Mouse (Mus musculus) hindbrain, embryonic 12.5 days (tissue): ENCODE data around the gene Kcnip4. TPM values are rescaled to one million over a fixed set of nuclear protein-coding genes. Genes with fewer than 3 reads are reported as not detected.

Experiments
- ATAC-seq: fragments of 200-750 bp; cut with Nextera tagmentation; 2 replicates; pipeline ENCODE4 v1.8.0; 2017; ENCODE audit warnings: moderate TSS enrichment; ENCODE audit not compliant: low FRiP score
- H3K27ac ChIP-seq: fragments of 300-500 bp; sonication (generic); 2 replicates; pipeline ENCODE4 v1.5.1; 2016; ENCODE audit warnings: mild to moderate bottlenecking
- H3K27me3 ChIP-seq: fragments of 300-500 bp; sonication (generic); 2 replicates; pipeline ENCODE4 v1.6.1; 2016; ENCODE audit warnings: mild to moderate bottlenecking
- H3K36me3 ChIP-seq: fragments of 300-500 bp; sonication (generic); 2 replicates; pipeline ENCODE4 v1.6.1; 2016; ENCODE audit warnings: mild to moderate bottlenecking
- H3K4me1 ChIP-seq: fragments of 300-500 bp; sonication (generic); 2 replicates; pipeline ENCODE4 v1.6.1; 2016
- H3K4me2 ChIP-seq: fragments of 300-500 bp; sonication (generic); replicated peaks from 2 replicates; pipeline ENCODE4 v1.6.1; 2016; ENCODE audit warnings: mild to moderate bottlenecking
- H3K4me3 ChIP-seq: fragments of 300-500 bp; sonication (generic); 2 replicates; pipeline ENCODE4 v1.5.1; 2016; ENCODE audit warnings: mild to moderate bottlenecking
- H3K9ac ChIP-seq: fragments of 300-500 bp; sonication (generic); 2 replicates; pipeline ENCODE4 v1.6.1; 2016; ENCODE audit warnings: mild to moderate bottlenecking, moderate library complexity
- H3K9me3 ChIP-seq: fragments of 300-500 bp; sonication (generic); replicated peaks from 2 replicates; pipeline ENCODE4 v1.6.1; 2016; ENCODE audit warnings: mild to moderate bottlenecking
- WGBS: fragments of 180-500 bp; shearing (Covaris S2); methylation state at CpG from one replicate; pipeline ENCODE4 v1.1.7; 2016; 5-methylcytosine and 5-hydroxymethylcytosine counted together
- polyA plus RNA-seq: library from polyadenylated mRNA; unstranded; fragments of >200 nt; fragmentation: Nextera tagmentation; extraction: Ambion mirVana; gene quantifications from 2 replicates; pipeline ENCODE4 v1.2.1, GENCODE M21; 2016

The Kcnip4 gene
- polyA plus RNA-seq, 1 experiment from 2014 or later = 4.8 TPM

DNA sequence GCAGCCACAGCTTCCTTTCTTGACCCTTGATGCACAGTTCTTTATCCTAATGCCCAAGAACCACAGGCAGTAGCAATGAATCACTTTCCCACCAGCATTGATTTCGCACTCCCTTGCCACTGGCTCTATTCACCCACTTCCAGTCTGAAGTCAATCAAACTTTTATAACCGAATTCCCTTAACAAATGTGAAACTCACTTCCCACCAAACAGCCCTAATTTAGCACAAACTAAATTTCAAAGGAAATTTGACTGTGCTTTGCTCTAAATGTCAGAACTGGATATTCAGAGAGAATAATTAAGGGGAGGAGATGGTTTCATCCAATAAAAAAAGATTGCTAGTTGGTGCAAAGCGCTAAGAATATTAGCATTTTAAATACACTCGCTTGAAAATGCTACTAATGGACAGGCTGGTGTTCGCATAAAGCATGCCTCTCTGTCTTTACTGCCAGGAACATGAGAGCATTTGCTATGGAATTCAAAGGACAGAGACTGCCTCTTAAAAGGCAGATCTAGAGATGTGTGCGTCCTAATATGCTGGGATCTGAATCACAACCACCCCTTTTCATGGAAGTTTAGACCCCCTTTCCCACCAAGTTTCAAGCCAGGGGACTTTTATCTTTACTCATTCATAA is 63.9 kb downstream of the Kcnip4 start:
- no peak overlapping the region for H3K9ac ChIP-seq
- H3K4me3 ChIP-seq = no peak overlapping the region
- no peaks in the 10 kb centered on the region for H3K36me3 ChIP-seq
- 59% methylated on average over 6 of the region's 6 CpGs for WGBS
- no peaks in the 10 kb centered on the region for H3K27me3 ChIP-seq
- no peak overlapping the region for H3K27ac ChIP-seq
- no peak for ATAC-seq
- H3K4me1 ChIP-seq = no peaks in the 10 kb centered on the region
- H3K4me2 ChIP-seq = no peak overlapping the region
- no peaks in the 10 kb centered on the region for H3K9me3 ChIP-seq

GRCm38 (mm10) chr5:49453100-49453499 is 71.6 kb downstream of the Kcnip4 start:
- Histone ChIP-seq H3K27ac (no peak overlapping the region), H3K4me1 (no peaks in the 10 kb centered on the region), H3K9ac (no peak overlapping the region), H3K27me3 (no peaks in the 10 kb centered on the region), H3K9me3 (no peaks in the 10 kb centered on the region), H3K4me2 (no peak overlapping the region), H3K4me3 (no peak overlapping the region), H3K36me3 (no peaks in the 10 kb centered on the region)
- 86% methylated on average over 3 of the region's 3 CpGs for WGBS
- no peak for ATAC-seq

DNA sequence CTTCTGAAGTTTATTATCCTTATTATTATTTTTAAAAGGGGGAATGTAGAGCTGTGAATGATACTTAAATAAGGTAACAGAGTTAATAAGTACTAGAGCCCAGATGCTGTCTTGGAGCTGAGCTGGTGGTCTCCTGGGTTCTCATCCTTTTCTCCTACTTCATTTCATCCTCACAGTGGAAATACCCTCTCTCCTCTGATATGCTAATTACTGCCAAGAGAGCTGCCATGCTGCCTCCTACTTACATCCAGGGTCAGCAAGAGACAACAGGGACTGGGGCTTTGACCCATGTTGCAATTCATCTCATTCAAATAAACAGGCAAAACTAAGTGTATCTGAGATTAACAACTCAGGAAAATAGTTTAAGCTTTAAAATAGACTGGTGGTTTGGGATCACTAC is 73.4 kb downstream of the Kcnip4 start:
- ATAC-seq = no peak

DNA sequence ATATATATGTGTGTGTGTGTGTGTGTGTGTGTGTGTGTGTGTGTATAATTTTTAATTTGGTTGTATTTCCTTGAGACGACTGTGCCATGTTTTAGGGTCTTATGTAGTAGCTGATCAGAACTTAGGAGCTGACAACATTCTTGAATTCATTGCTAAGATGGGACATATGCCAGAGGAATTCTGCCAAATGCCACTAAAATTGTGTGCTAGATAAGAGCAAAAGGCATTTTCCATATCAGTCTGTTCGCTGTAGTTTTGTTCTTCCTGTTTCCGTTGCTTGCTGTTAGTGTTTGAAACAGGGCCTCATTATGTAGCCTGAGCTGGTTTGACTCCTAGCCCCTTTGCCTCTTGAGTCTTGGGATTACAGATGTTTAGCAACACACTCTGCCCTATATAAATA is 73.8 kb downstream of the Kcnip4 start:
- Histone ChIP-seq H3K27me3 (no peaks in the 10 kb centered on the region), H3K4me1 (no peaks in the 10 kb centered on the region), H3K9me3 (no peaks in the 10 kb centered on the region), H3K27ac (no peak overlapping the region), H3K4me3 (no peak overlapping the region), H3K9ac (no peak overlapping the region), H3K4me2 (no peak overlapping the region), H3K36me3 (no peaks in the 10 kb centered on the region)
- 88% methylated on average over 3 of the region's 3 CpGs for WGBS
- no peak for ATAC-seq

More for the DNA sequence above, 73.4 kb downstream of the Kcnip4 start:
- H3K9me3 ChIP-seq = no peaks in the 10 kb centered on the region
- no peaks in the 10 kb centered on the region for H3K4me1 ChIP-seq
- H3K27ac ChIP-seq = no peak overlapping the region
- no peaks in the 10 kb centered on the region for H3K36me3 ChIP-seq
- H3K27me3 ChIP-seq = no peaks in the 10 kb centered on the region
- no peak overlapping the region for H3K4me2 ChIP-seq
- H3K4me3 ChIP-seq = no peak overlapping the region
- H3K9ac ChIP-seq = no peak overlapping the region

- no peak overlapping the region for H3K4me3 ChIP-seq
- no peak overlapping the region for H3K9ac ChIP-seq
- H3K27ac ChIP-seq = no peak overlapping the region
- WGBS = 68% methylated on average over 2 of the region's 2 CpGs
- no peaks in the 10 kb centered on the region for H3K4me1 ChIP-seq
- H3K36me3 ChIP-seq = no peaks in the 10 kb centered on the region
- H3K27me3 ChIP-seq = no peaks in the 10 kb centered on the region
- no peak overlapping the region for H3K4me2 ChIP-seq
- no peak for ATAC-seq
- no peaks in the 10 kb centered on the region for H3K9me3 ChIP-seq
These were observed 87.5 kb downstream of the Kcnip4 start for GRCm38 (mm10) chr5:49437236-49437635.

DNA sequence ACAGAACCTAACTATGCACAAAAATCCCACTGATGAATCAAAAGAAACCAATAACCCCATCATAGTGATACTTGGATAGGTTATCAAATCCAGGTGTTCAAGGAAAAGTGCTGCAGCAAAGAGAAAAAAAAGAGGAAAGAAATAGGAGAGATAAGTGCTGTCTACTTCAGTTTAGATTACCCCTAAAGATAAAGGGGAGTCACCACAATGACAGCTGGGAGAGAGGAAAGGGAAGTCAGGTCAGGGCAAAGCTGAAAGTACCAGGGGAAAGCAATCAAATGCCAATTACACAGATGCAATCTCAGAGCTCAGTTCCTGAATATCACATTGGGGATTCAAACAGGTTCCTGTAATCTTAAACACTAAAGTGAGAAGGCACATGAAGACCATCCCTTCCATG is 97.0 kb downstream of the Kcnip4 start:
- no peak overlapping the region for H3K4me2 ChIP-seq
- H3K4me3 ChIP-seq = no peak overlapping the region
- H3K36me3 ChIP-seq = no peaks in the 10 kb centered on the region
- H3K4me1 ChIP-seq = no peaks in the 10 kb centered on the region
- no peak for ATAC-seq
- H3K9me3 ChIP-seq = no peaks in the 10 kb centered on the region
- no peak overlapping the region for H3K9ac ChIP-seq
- no peaks in the 10 kb centered on the region for H3K27me3 ChIP-seq
- H3K27ac ChIP-seq = no peak overlapping the region

DNA sequence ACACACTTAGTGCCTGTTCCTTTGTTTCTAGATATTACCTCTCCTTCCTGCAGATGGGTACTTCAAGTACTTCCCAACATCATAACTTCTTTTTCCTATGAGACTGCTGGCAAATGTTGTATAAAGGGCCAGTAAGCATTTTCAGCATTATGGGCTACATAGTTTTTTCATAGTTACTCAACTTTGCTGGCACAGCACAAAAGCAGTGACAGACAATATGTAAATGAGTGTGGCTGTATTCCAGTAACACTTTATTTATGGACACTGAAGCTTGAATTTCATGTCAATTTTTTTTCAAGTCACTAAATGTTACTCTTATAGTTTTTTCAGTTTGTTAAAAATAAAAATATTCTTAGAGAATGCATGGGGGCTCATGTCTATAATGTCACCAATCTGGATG is 105.0 kb downstream of the Kcnip4 start:
- Histone ChIP-seq H3K4me2 (no peak overlapping the region), H3K4me3 (no peak overlapping the region), H3K9ac (no peak overlapping the region), H3K9me3 (no peaks in the 10 kb centered on the region), H3K27ac (no peak overlapping the region), H3K36me3 (no peaks in the 10 kb centered on the region), H3K4me1 (no peaks in the 10 kb centered on the region), H3K27me3 (no peaks in the 10 kb centered on the region)
- no peak for ATAC-seq

DNA sequence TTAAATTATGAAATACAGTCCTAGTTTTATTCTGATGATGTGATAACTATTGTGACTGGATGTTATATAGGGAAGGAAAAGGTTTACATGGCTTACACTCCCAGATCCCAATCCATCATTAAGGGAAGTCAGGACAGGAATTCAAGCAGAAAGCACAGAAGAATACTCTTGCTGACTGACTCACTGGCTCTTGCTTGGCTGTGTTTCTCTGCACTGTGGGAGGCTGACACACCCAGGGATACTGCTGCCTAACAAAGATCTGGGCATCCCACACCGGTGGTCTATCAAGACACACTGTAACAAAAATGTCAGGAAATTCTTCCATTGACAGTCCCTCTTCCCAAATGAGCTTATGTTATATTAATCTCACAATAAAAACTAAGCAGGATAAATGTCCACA is 116.4 kb downstream of the Kcnip4 start:
- Histone ChIP-seq H3K36me3 (no peaks in the 10 kb centered on the region), H3K9me3 (no peaks in the 10 kb centered on the region), H3K4me3 (no peak overlapping the region), H3K4me1 (no peaks in the 10 kb centered on the region), H3K9ac (no peak overlapping the region), H3K27ac (no peak overlapping the region), H3K4me2 (no peak overlapping the region), H3K27me3 (no peaks in the 10 kb centered on the region)
- ATAC-seq = no peak
- 70% methylated on average over 1 of the region's 1 CpGs for WGBS

DNA sequence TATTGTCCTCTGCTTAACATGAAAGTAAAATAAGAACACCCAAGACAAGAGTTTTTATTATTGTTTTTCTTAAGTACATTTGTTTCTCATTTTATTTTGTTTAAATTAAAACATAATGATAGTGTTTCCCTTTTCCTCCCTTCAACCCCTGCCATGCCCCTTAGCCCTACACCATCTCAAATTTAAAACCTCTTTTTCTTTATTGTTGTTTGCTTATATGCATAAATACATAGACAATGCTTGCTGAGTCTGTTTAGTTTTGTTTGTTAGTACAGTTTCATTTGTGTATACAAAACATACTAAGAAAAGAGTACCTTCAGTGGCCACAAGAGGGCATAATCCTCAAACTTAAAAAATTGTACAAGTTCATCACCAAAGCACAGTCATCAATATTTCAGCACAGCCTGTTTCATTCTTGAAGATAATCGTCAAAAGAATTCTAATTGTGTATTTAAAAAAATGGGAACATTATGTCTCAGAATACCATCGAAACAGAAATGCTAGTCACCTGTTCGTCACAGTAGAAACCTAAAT is 154.1 kb downstream of the Kcnip4 start:
- Histone ChIP-seq H3K4me3 (no peak overlapping the region), H3K9ac (no peak overlapping the region), H3K4me1 (no peaks in the 10 kb centered on the region), H3K36me3 (no peaks in the 10 kb centered on the region), H3K27ac (no peak overlapping the region), H3K4me2 (no peak overlapping the region), H3K9me3 (no peaks in the 10 kb centered on the region), H3K27me3 (no peaks in the 10 kb centered on the region)
- WGBS = 43% methylated on average over 3 of the region's 3 CpGs
- no peak for ATAC-seq

- Histone ChIP-seq H3K9ac (no peak overlapping the region), H3K27me3 (no peaks in the 10 kb centered on the region), H3K27ac (no peak overlapping the region), H3K4me2 (no peak overlapping the region), H3K9me3 (no peaks in the 10 kb centered on the region), H3K4me1 (no peaks in the 10 kb centered on the region), H3K36me3 (no peaks in the 10 kb centered on the region), H3K4me3 (no peak overlapping the region)
- peak; percentile 44 for ATAC-seq
- 56% methylated on average over 13 of the region's 13 CpGs for WGBS
These were observed 155.9 kb downstream of the Kcnip4 start for GRCm38 (mm10) chr5:49368636-49369423.

DNA sequence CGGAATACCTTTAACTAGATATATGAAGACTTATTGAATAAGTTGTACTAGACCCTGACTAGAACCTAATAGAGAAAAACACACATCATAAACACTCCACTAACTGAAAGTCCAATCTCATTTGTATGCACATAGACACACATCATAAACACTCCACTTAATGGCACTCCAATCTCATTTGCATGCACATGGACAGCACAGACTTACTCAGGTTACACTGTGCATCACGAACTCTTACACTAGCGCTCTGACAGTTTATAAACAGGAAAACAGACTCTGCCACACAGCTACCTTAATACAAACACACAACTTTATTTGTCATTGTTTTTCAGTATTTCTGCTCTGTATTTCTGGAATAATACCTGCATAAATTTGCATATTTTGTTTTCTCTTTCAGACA is 168.3 kb downstream of the Kcnip4 start:
- H3K4me1 ChIP-seq = no peaks in the 10 kb centered on the region
- H3K36me3 ChIP-seq = no peaks in the 10 kb centered on the region
- WGBS = 79% methylated on average over 3 of the region's 3 CpGs
- H3K4me3 ChIP-seq = no peak overlapping the region
- no peak overlapping the region for H3K9ac ChIP-seq
- H3K4me2 ChIP-seq = no peak overlapping the region
- H3K27ac ChIP-seq = no peak overlapping the region
- no peaks in the 10 kb centered on the region for H3K9me3 ChIP-seq
- no peak for ATAC-seq
- no peaks in the 10 kb centered on the region for H3K27me3 ChIP-seq

GRCm38 (mm10) chr5:49352061-49352460 is 172.6 kb downstream of the Kcnip4 start:
- H3K4me3 ChIP-seq = no peak overlapping the region
- no peak overlapping the region for H3K9ac ChIP-seq
- H3K27ac ChIP-seq = no peak overlapping the region
- no peak overlapping the region for H3K4me2 ChIP-seq
- H3K4me1 ChIP-seq = no peaks in the 10 kb centered on the region
- ATAC-seq = no peak
- H3K36me3 ChIP-seq = no peaks in the 10 kb centered on the region
- no peaks in the 10 kb centered on the region for H3K9me3 ChIP-seq
- no peaks in the 10 kb centered on the region for H3K27me3 ChIP-seq
- 71% methylated on average over 5 of the region's 5 CpGs for WGBS
